Mouse (Mus musculus): Measurements from ENCODE around the gene Npl. TPM values are rescaled to one million over a fixed set of nuclear protein-coding genes. Genes with fewer than 3 reads are reported as not detected.
"Not testable (repeated sequence)": the region's sequence is repeated elsewhere in the genome, so short reads cannot be mapped to it uniquely, and the experiment has no call there.

Gene Npl
- total RNA-seq, 1 experiment from 2014 or later, result 3.1 TPM

GRCm38 (mm10) chr1:153487500-153487879, 62.4 kb downstream of the Npl start, which contains the start of gene Dhx9:
Dhx9 (minus strand) TSS chr1:153487660.
- DNase-seq, result peak; percentile 100

GRCm38 (mm10) chr1:153486767-153487499, 62.9 kb downstream of the Npl start:
- peak; percentile 76 for DNase-seq

- DNase-seq, result not testable (repeated sequence)
Measured at GRCm38 (mm10) chr1:153486120-153486519, 63.7 kb downstream of the Npl start.

- no peak for DNase-seq
Measured at GRCm38 (mm10) chr1:153485201-153485796, 64.5 kb downstream of the Npl start.

- no peak for DNase-seq
Measured at GRCm38 (mm10) chr1:153481025-153481412, 68.8 kb downstream of the Npl start.

- peak; percentile 78 for DNase-seq
Measured at GRCm38 (mm10) chr1:153480386-153481024, 69.3 kb downstream of the Npl start.

GRCm38 (mm10) chr1:153479296-153479695, 70.5 kb downstream of the Npl start:
- DNase-seq, result no peak

GRCm38 (mm10) chr1:153461796-153462195, 88.0 kb downstream of the Npl start:
- no peak for DNase-seq

GRCm38 (mm10) chr1:153456137-153456536, 93.7 kb downstream of the Npl start:
- DNase-seq, result no peak

GRCm38 (mm10) chr1:153453146-153453642, 96.7 kb downstream of the Npl start:
- no peak for DNase-seq

Other genes with a start within 250 kb of the Npl start
- gene Lamc1, start 217.3 kb downstream of the Npl start, total RNA-seq (2021), result 169 and 170 TPM in 2 replicates
- 0.34 and 0.41 TPM in 2 replicates for gene Shcbp1l, start 124.9 kb downstream of the Npl start, total RNA-seq (2021)
- gene Dhx9, start 62.4 kb downstream of the Npl start, total RNA-seq (2021), result 119 and 131 TPM in 2 replicates
- gene Rgs8, start 103.0 kb upstream of the Npl start, total RNA-seq (2021), result 0.07 and 0.41 TPM in 2 replicates
- gene Rgs16, start 190.3 kb upstream of the Npl start, total RNA-seq (2021), result 2.9 TPM in 2 replicates
- 10.0 and 13.1 TPM in 2 replicates for gene Rnasel, start 199.4 kb upstream of the Npl start, total RNA-seq (2021)